Mouse (Mus musculus) CH12.LX (cell line): ENCODE data around the gene Plek2. TPM values are rescaled to one million over a fixed set of nuclear protein-coding genes. Genes with fewer than 3 reads are reported as not detected.

Experiments used
- DNase-seq: peaks from one replicate; pipeline ENCODE4 v3.0.0-alpha.2; 2013; ENCODE audit errors: extremely low read depth
- H3K27ac ChIP-seq: 2 replicates; pipeline ENCODE4 v1.5.1; 2012; ENCODE audit warnings: low read depth, mild to moderate bottlenecking, control low read depth, moderate library complexity; ENCODE audit not compliant: insufficient read depth
- H3K27me3 ChIP-seq: replicated peaks from 2 replicates; pipeline ENCODE3; 2012; ENCODE audit warnings: inconsistent platforms
- H3K36me3 ChIP-seq, 2 experiments: replicated peaks in 1 of 2; 2 replicates each; pipeline versions ENCODE3 to v1.6.1; 2012; ENCODE audit warnings: inconsistent platforms in 1 of 2, low read length in 1 of 2, mild to moderate bottlenecking in 1 of 2, mixed read lengths in 1 of 2, moderate library complexity in 1 of 2; ENCODE audit not compliant: control insufficient read depth in 1 of 2, insufficient read depth in 1 of 2
- H3K4me1 ChIP-seq, 2 experiments: 2 replicates each; pipeline ENCODE4 v1.6.1; 2012; ENCODE audit warnings: inconsistent platforms in 1 of 2, moderate library complexity in 1 of 2; ENCODE audit not compliant: insufficient read depth in 2 of 2, control insufficient read depth in 1 of 2
- H3K4me2 ChIP-seq: 2 replicates; pipeline ENCODE4 v1.6.1; 2012; ENCODE audit warnings: low read depth, mild to moderate bottlenecking, control low read depth; ENCODE audit not compliant: poor library complexity, insufficient read depth, severe bottlenecking
- H3K4me3 ChIP-seq, 3 experiments: fragments of 150-350 bp in 1 of 3; sonication (generic) in 1 of 3; replicated peaks in 1 of 3; 2 replicates each; pipeline versions ENCODE3 to v1.5.1; 2011 to 2012; ENCODE audit warnings: low read depth in 2 of 3, low read length in 2 of 3, mild to moderate bottlenecking in 2 of 3, moderate library complexity in 2 of 3, control low read depth in 1 of 3, improper control_type of control experiment in 1 of 3, inconsistent platforms in 1 of 3, mixed read lengths in 1 of 3; ENCODE audit not compliant: poor library complexity in 1 of 3
- H3K79me2 ChIP-seq: replicated peaks from 2 replicates; pipeline ENCODE4 v1.6.1; 2012; ENCODE audit warnings: mild to moderate bottlenecking, moderate library complexity; ENCODE audit not compliant: control insufficient read depth, poor library complexity, insufficient read depth, severe bottlenecking; ENCODE audit errors: extremely low read depth
- H3K9ac ChIP-seq: 2 replicates; pipeline ENCODE4 v1.6.1; 2012; ENCODE audit warnings: low read depth, mild to moderate bottlenecking, control low read depth, moderate library complexity; ENCODE audit not compliant: insufficient read depth
- H3K9me3 ChIP-seq: replicated peaks from 2 replicates; pipeline ENCODE3; 2012; ENCODE audit warnings: low read length, inconsistent platforms, mixed read lengths
- CTCF ChIP-seq, 2 experiments: IDR thresholded peaks in 1 of 2; conservative IDR thresholded peaks in 1 of 2; 2 replicates each; pipeline ENCODE4 v1.5.1; 2011 to 2012; ENCODE audit warnings: low read depth in 2 of 2, low read length in 2 of 2, improper control_type of control experiment in 1 of 2, inconsistent platforms in 1 of 2, mild to moderate bottlenecking in 1 of 2, moderate library complexity in 1 of 2
- EP300 ChIP-seq: IDR thresholded peaks from 2 replicates; pipeline ENCODE4 v1.6.1; 2011; ENCODE audit warnings: low read length, improper control_type of control experiment
- GABPA ChIP-seq: IDR thresholded peaks from 2 replicates; pipeline ENCODE4 v1.6.1; 2012; ENCODE audit warnings: low read depth, low read length, improper control_type of control experiment, inconsistent platforms; ENCODE audit not compliant: insufficient replicate concordance
- HCFC1 ChIP-seq: IDR thresholded peaks from 2 replicates; pipeline ENCODE4 v1.6.1; 2012; ENCODE audit warnings: low read depth, mild to moderate bottlenecking, inconsistent platforms, low read length, improper control_type of control experiment
- IRF4 ChIP-seq: IDR thresholded peaks from 2 replicates; pipeline ENCODE4 v1.6.1; 2014; ENCODE audit warnings: low read depth, mild to moderate bottlenecking, inconsistent platforms, low read length, improper control_type of control experiment
- JUN ChIP-seq: IDR thresholded peaks from 2 replicates; pipeline ENCODE4 v1.6.1; 2011; ENCODE audit warnings: low read depth, mild to moderate bottlenecking, low read length, improper control_type of control experiment, moderate library complexity; ENCODE audit not compliant: insufficient read depth
- JUND ChIP-seq: conservative IDR thresholded peaks from 2 replicates; pipeline ENCODE4 v1.6.1; 2011; ENCODE audit warnings: low read depth, low read length, improper control_type of control experiment
- KAT2A ChIP-seq: IDR thresholded peaks from 2 replicates; pipeline ENCODE4 v1.6.1; 2012; ENCODE audit warnings: low read length, improper control_type of control experiment, inconsistent platforms; ENCODE audit not compliant: insufficient replicate concordance
- MAFK ChIP-seq: IDR thresholded peaks from 2 replicates; pipeline ENCODE4 v1.6.1; 2011; ENCODE audit warnings: low read length, improper control_type of control experiment; ENCODE audit not compliant: insufficient replicate concordance
- MAX ChIP-seq: IDR thresholded peaks from 2 replicates; pipeline ENCODE4 v1.6.1; 2011; ENCODE audit warnings: low read length, improper control_type of control experiment
- MAZ ChIP-seq: IDR thresholded peaks from 2 replicates; pipeline ENCODE4 v1.6.1; 2012; ENCODE audit warnings: low read depth, mild to moderate bottlenecking, inconsistent platforms, low read length, improper control_type of control experiment, moderate library complexity
- MEF2A ChIP-seq: IDR thresholded peaks from 2 replicates; pipeline ENCODE4 v1.6.1; 2014; ENCODE audit warnings: low read depth, mild to moderate bottlenecking, inconsistent platforms, low read length, improper control_type of control experiment, borderline replicate concordance
- MXI1 ChIP-seq: IDR thresholded peaks from 2 replicates; pipeline ENCODE4 v1.6.1; 2011; ENCODE audit warnings: mild to moderate bottlenecking, low read depth, low read length, improper control_type of control experiment
- MYC ChIP-seq: IDR thresholded peaks from 2 replicates; pipeline ENCODE4 v1.6.1; 2011; ENCODE audit warnings: low read depth, mild to moderate bottlenecking, improper control_type of control experiment, low read length
- NELFE ChIP-seq: IDR thresholded peaks from 2 replicates; pipeline ENCODE4 v1.6.1; 2011; ENCODE audit warnings: low read depth, low read length, improper control_type of control experiment
- NRF1 ChIP-seq: IDR thresholded peaks from 2 replicates; pipeline ENCODE4 v1.6.1; 2014; ENCODE audit warnings: low read depth, mild to moderate bottlenecking, inconsistent platforms, low read length, improper control_type of control experiment, moderate library complexity
- PAX5 ChIP-seq: IDR thresholded peaks from 2 replicates; pipeline ENCODE4 v1.6.1; 2012; ENCODE audit warnings: low read length, inconsistent platforms, mixed read lengths
- POLR2AphosphoS2 ChIP-seq: IDR thresholded peaks from 2 replicates; pipeline ENCODE4 v1.6.1; 2011; ENCODE audit warnings: low read depth, low read length, improper control_type of control experiment
- RAD21 ChIP-seq: IDR thresholded peaks from 2 replicates; pipeline ENCODE4 v1.6.1; 2011; ENCODE audit warnings: low read depth, mild to moderate bottlenecking, low read length, improper control_type of control experiment, moderate library complexity
- SMC3 ChIP-seq: IDR thresholded peaks from 2 replicates; pipeline ENCODE4 v1.6.1; 2011; ENCODE audit warnings: low read depth, low read length, improper control_type of control experiment
- TBP ChIP-seq: conservative IDR thresholded peaks from 2 replicates; pipeline ENCODE4 v1.6.1; 2011; ENCODE audit warnings: low read depth, low read length, improper control_type of control experiment
- USF1 ChIP-seq: IDR thresholded peaks from 2 replicates; pipeline ENCODE4 v1.6.1; 2014; ENCODE audit warnings: low read depth, mild to moderate bottlenecking, inconsistent platforms, low read length, improper control_type of control experiment
- USF2 ChIP-seq: conservative IDR thresholded peaks from 2 replicates; pipeline ENCODE4 v1.6.1; 2011; ENCODE audit warnings: low read depth, low read length, improper control_type of control experiment
- ZC3H11A ChIP-seq: IDR thresholded peaks from 2 replicates; pipeline ENCODE4 v1.6.1; 2012; ENCODE audit warnings: low read depth, mild to moderate bottlenecking, inconsistent platforms, low read length, improper control_type of control experiment
- ZMIZ1 ChIP-seq: IDR thresholded peaks from 2 replicates; pipeline ENCODE4 v1.6.1; 2012; ENCODE audit warnings: low read depth, mild to moderate bottlenecking, inconsistent platforms, low read length, improper control_type of control experiment
- dilution Hi-C: fragments of 300-500 bp; cut with MboI; formaldehyde crosslinking; loops from 2 replicates; pipeline ENCODE4 v1.14.3; 2020; ENCODE audit warnings: low sequenced_read_pairs; ENCODE audit not compliant: extremely low pct_unique_long_range_greater_than_20kb, extremely low pct_ligation_motif_present
- in situ Hi-C: fragments of 300-500 bp; cut with MboI; formaldehyde crosslinking; loops from 3 replicates; pipeline ENCODE4 v1.14.3; 2019; ENCODE audit warnings: low sequenced_read_pairs, low pct_ligation_motif_present, low pct_unique_long_range_greater_than_20kb, mixed read lengths
- polyA plus RNA-seq: library from polyadenylated mRNA; unstranded; fragments of >175 nt; gene quantifications from 2 replicates; pipeline ENCODE4 v1.2.1, GENCODE M21; 2012; ENCODE audit warnings: low read depth; ENCODE audit not compliant: insufficient read length
- total RNA-seq, 2 experiments: library from RNA; depleted of rRNA; stranded (reverse); fragments of 300-350 nt in 1 of 2; fragments of >200 nt in 1 of 2; gene quantifications; 2 replicates each; pipeline ENCODE4 v1.2.3; 2012 to 2014

Plek2 gene
- total and polyA plus RNA-seq, 3 experiments: 0.85 TPM; not detected in 2

GRCm38 (mm10) chr12:78904499-78904898 lies 2.3 kb downstream of the Plek2 start:
- no peaks in the 10 kb centered on the region for H3K79me2 ChIP-seq
- no peak for TF ChIP-seq ZMIZ1
- TF ChIP-seq USF2: no peak
- TF ChIP-seq MEF2A: no peak
- no peak for TF ChIP-seq MAZ
- no peak for TF ChIP-seq GABPA
- TF ChIP-seq ZC3H11A: no peak
- TF ChIP-seq EP300: no peak
- TF ChIP-seq SMC3: no peak
- H3K4me2 ChIP-seq: no peak overlapping the region
- no peak overlapping the region for H3K4me3 ChIP-seq
- no peak overlapping the region for H3K27ac ChIP-seq
- peaks cover 5% of the 10 kb centered on the region for H3K9me3 ChIP-seq
- no peaks in the 10 kb centered on the region for H3K27me3 ChIP-seq
- in situ Hi-C loops (no loop called here), dilution Hi-C loops (no loop called here)
- peaks cover 8% of the 10 kb centered on the region in 2 experiments; a peak in 3 of 4 replicates for H3K4me1 ChIP-seq
- H3K9ac ChIP-seq: no peak overlapping the region
- no peaks in the 10 kb centered on the region for H3K36me3 ChIP-seq
- no peak for DNase-seq

- no peak overlapping the region for H3K4me3 ChIP-seq
- in situ Hi-C loops: no loop called here
- dilution Hi-C loops: no loop called here
- H3K4me2 ChIP-seq: no peak overlapping the region
- no peak for DNase-seq
- no peak overlapping the region for H3K9ac ChIP-seq
- peaks cover 8% of the 10 kb centered on the region in 2 experiments; a peak in 3 of 4 replicates for H3K4me1 ChIP-seq
- no peaks in the 10 kb centered on the region for H3K27me3 ChIP-seq
- H3K9me3 ChIP-seq: no peaks in the 10 kb centered on the region
- no peaks in the 10 kb centered on the region for H3K79me2 ChIP-seq
- no peaks in the 10 kb centered on the region for H3K36me3 ChIP-seq
- TF ChIP-seq MAX (no peak), PAX5 (no peak), MXI1 (no peak), ZC3H11A (no peak), POLR2AphosphoS2 (no peak), JUND (no peak), KAT2A (no peak), MAFK (no peak), NRF1 (no peak), GABPA (no peak), HCFC1 (no peak), CTCF (conservative IDR thresholded peaks at IDR 0.05 in 1 of 2, IDR thresholded peaks at IDR 0.05 in 1 of 2; ENCODE audit: low read depth in 2 of 2, low read length in 2 of 2) (no peak), TBP (no peak), JUN (no peak), NELFE (no peak), MEF2A (no peak), RAD21 (no peak), USF1 (no peak), IRF4 (no peak), MYC (no peak)
- no peak overlapping the region for H3K27ac ChIP-seq
Observed at GRCm38 (mm10) chr12:78903313-78903712, 3.5 kb downstream of the Plek2 start.
